Mouse (Mus musculus) T-helper 2 cell (primary cell): Measurements from ENCODE around the gene Olfr1280.
"Not testable (repeated sequence)": the region's sequence is repeated elsewhere in the genome, so short reads cannot be mapped to it uniquely, and the experiment has no call there.

Experiments
- in situ Hi-C: fragments of 300-600 bp; cut with MboI, MseI; formaldehyde crosslinking; loops from one replicate; pipeline ENCODE4 v1.15.1; 2025; ENCODE audit warnings: high pct_unique_total_duplicates

Gene Olfr1280

DNA sequence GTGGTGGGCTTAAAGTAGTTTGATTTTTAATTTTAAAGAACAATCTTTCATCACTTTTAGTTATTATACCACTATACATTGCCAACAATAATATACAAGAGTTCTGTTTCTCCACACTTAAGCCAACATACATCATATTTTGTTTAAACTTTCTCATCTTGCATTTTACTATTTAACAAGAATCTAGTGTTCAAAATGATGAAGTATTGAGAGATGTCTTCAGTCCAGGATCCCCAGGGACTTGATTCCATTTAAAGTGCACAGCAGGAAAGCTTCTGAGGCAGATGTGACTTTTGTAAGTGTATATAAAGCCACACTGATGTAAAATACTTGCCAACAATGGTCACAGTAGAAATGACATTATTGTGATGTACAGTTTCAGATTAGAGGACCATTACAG lies at the start of gene Olfr1280:
Gene Olfr1280, plus strand, starts transcription at position 301 of the 400 bp plus-strand sequence.
- in situ Hi-C loops, result no loop called here

DNA sequence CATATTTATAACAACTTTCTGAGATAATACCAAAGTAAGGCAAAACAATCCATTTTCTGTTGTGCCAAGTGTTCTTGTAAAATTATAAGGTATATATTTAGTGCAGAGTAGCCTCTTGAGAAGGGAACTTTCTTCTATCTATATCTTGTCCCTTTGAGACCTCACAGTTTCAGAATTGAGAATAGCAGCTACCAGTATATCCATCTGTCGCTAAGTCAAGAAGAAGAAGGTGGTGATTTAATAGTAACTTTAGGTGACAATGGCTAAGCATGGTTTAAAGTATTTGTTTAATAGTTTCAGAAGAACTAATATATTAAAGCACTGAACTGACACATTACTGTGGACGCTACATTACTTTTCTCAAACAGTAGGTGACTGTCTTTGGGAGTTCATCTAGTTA lies 39.8 kb upstream of the Olfr1280 start, which contains the start of gene Olfr1277:
Gene Olfr1277, minus strand, starts transcription at position 101 of the 400 bp plus-strand sequence.
- in situ Hi-C loops, result no loop called here

GRCm38 (mm10) chr2:111289836-111290235 lies 24.0 kb upstream of the Olfr1280 start, which contains the start of gene Olfr1278:
Gene Olfr1278 (plus strand): TSS chr2:111290136.
- in situ Hi-C loops, result no loop called here

GRCm38 (mm10) chr2:111298541-111298940 lies 15.3 kb upstream of the Olfr1280 start:
- in situ Hi-C loops, result no loop called here

DNA sequence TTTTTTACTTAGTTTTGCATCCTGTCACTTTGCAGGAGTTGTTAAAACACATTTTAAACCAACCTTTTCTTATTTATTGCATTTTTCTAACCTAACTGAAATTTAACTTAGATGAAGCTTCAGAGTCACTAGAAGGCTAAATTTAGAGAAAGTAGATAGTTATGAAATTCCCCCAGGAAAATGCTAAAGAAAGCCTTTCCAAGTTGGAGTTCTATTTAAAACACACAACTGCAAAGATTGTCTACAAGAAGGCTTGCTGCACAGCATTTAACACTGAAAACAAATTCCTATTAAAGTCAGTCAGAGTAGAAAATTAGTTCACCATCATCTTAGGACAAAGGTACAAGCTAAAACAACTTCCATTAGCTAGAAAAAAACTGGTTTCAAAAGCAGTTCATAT lies 13.4 kb upstream of the Olfr1280 start, which contains the start of gene Olfr1279:
Gene Olfr1279, plus strand, starts transcription at position 262 of the 400 bp plus-strand sequence.
- in situ Hi-C loops, result no loop called here

- in situ Hi-C loops, result no loop called here
These were observed 12.4 kb downstream of the Olfr1280 start, which contains the start of gene Olfr1281 for GRCm38 (mm10) chr2:111326220-111326619. Gene Olfr1281 (plus strand): TSS chr2:111326520.

DNA sequence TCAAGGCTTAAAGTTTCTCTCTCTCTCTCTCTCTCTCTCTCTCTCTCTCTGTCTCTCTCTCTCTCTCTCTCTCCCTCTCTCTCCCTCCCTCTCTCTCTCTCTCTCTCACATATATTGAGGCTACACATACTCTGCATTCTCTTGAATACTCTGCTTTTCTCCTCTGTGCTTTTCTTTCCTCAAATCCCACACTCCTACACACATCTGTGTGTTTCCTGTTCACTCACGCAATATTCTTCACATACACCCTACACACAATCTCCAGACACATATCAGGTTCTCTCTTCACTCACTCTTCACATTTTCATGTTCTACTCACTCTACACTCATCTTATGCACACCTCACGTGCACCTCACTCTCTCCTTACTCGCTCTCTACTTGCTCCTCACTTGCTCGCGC lies 19.9 kb downstream of the Olfr1280 start:
- in situ Hi-C loops, result not testable (repeated sequence)

- in situ Hi-C loops, result no loop called here
These were observed 22.2 kb downstream of the Olfr1280 start, which contains the start of gene Olfr1282 for GRCm38 (mm10) chr2:111335976-111336375. Gene Olfr1282 (minus strand): TSS chr2:111336076.

DNA sequence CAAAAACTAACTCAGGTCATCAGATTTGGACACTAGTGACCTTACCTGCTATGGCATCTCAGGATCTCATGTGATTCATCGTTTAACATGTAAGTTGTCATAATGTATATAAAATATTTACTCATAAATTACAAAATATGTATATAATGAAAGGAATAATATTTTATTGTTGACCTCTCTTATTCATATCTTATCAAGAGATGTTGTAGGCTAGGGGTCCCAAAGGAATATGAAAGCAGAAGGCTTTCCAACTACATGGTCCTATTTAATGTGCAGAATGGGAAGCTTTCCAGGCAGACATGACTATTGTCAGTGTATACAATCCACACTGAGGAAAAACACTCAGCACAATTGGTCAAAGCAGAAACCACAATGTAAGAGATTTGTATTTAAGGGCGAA lies 52.7 kb downstream of the Olfr1280 start, which contains the start of gene Olfr1283:
Gene Olfr1283, plus strand, starts transcription at position 301 of the 400 bp plus-strand sequence.
- in situ Hi-C loops, result loop anchor here (10.0 kb wide), 1 partner anchor 972 kb away; no protein-coding TSS in a partner anchor

- in situ Hi-C loops, result no loop called here
These were observed 61.4 kb downstream of the Olfr1280 start, which contains the start of gene Olfr1284 for GRCm38 (mm10) chr2:111375222-111375621. Gene Olfr1284 (plus strand): TSS chr2:111375522.
